Mouse (Mus musculus): ENCODE measurements around the gene Srrm4. TPM values are rescaled to one million over a fixed set of nuclear protein-coding genes. Genes with fewer than 3 reads are reported as not detected.

Gene Srrm4
- polyA plus RNA-seq, 1 experiment from 2014 or later: 0.47 TPM

GRCm38 (mm10) chr5:116409689-116410590 is 181.7 kb downstream of the Srrm4 start:
- no peak overlapping the region for H3K27ac ChIP-seq (ENCODE audit: low read length)
- H3K9ac ChIP-seq (ENCODE audit: low read depth, low read length): no peak overlapping the region
- H3K27me3 ChIP-seq (ENCODE audit: control insufficient read depth, insufficient read depth, low read depth, low read length): no peaks in the 10 kb centered on the region
- no peaks in the 10 kb centered on the region for H3K9me3 ChIP-seq (replicated peaks; ENCODE audit: control insufficient read depth, low read length)
- no peaks in the 10 kb centered on the region; the same call in none of the 2 replicates for H3K4me1 ChIP-seq (ENCODE audit: control insufficient read depth, low read depth, low read length)
- no peaks in the 10 kb centered on the region for H3K36me3 ChIP-seq (ENCODE audit: control insufficient read depth, insufficient read depth)
- H3K4me3 ChIP-seq (ENCODE audit: low read depth, low read length): no peak overlapping the region
- 19% methylated on average over 16 of the region's 16 CpGs for WGBS (ENCODE audit: insufficient replicate concordance)
- ATAC-seq (ENCODE audit: low read depth): no peak
- H3K4me2 ChIP-seq (ENCODE audit: low read depth, low read length): no peak overlapping the region

DNA sequence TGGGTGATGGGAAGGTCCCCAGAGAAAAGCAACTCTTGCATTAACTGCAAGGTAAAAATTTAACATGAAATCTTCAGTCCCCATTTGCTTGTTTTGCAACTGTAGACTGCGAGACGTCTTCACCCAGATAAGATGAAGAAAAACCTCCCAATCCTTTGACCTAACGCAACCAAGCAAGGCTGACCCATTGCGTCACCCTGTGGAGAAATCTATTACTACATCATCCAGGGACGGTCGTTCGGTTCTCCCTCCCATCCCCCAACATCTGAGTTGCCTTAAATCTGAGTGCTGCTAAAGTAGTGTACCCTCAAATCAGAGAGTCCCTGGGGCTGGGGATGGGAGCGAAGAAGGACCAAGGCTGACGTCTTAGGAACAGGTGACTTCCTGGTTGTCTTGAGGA is 182.7 kb downstream of the Srrm4 start:
- Histone ChIP-seq H3K9me3 (replicated peaks; ENCODE audit: control insufficient read depth, low read length) (no peaks in the 10 kb centered on the region), H3K36me3 (ENCODE audit: control insufficient read depth, insufficient read depth) (no peaks in the 10 kb centered on the region), H3K4me1 (ENCODE audit: control insufficient read depth, low read depth, low read length) (no peaks in the 10 kb centered on the region; the same call in none of the 2 replicates), H3K27me3 (ENCODE audit: control insufficient read depth, insufficient read depth, low read depth, low read length) (no peaks in the 10 kb centered on the region), H3K4me2 (ENCODE audit: low read depth, low read length) (no peak overlapping the region), H3K9ac (ENCODE audit: low read depth, low read length) (no peak overlapping the region), H3K27ac (ENCODE audit: low read length) (no peak overlapping the region), H3K4me3 (ENCODE audit: low read depth, low read length) (no peak overlapping the region)
- no peak for ATAC-seq (ENCODE audit: low read depth)
- 49% methylated on average over 9 of the region's 9 CpGs for WGBS (ENCODE audit: insufficient replicate concordance)

DNA sequence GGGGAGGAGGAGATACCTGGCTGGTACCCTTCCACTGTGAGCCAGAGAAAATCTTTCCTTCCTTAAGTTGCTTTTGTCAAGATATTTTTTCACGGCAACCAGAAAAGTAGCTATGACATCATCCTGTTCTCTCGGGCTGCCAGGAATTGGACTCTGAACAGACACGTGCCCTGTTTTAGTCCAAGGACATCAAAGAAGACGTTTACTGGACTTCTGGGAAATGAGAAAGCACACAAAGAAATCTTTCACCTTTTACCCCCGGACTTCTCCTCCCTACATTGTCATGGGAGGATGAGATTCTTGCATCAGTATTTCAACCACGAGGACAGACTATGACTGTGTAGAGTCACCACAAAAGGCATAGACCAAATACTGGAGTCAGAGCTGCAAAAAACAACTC is 183.7 kb downstream of the Srrm4 start:
- no peak overlapping the region for H3K9ac ChIP-seq (ENCODE audit: low read depth, low read length)
- H3K9me3 ChIP-seq (replicated peaks; ENCODE audit: control insufficient read depth, low read length): no peaks in the 10 kb centered on the region
- H3K27me3 ChIP-seq (ENCODE audit: control insufficient read depth, insufficient read depth, low read depth, low read length): no peaks in the 10 kb centered on the region
- H3K27ac ChIP-seq (ENCODE audit: low read length): no peak overlapping the region
- H3K4me2 ChIP-seq (ENCODE audit: low read depth, low read length): no peak overlapping the region
- 24% methylated on average over 6 of the region's 6 CpGs for WGBS (ENCODE audit: insufficient replicate concordance)
- no peaks in the 10 kb centered on the region for H3K36me3 ChIP-seq (ENCODE audit: control insufficient read depth, insufficient read depth)
- no peak overlapping the region for H3K4me3 ChIP-seq (ENCODE audit: low read depth, low read length)
- no peaks in the 10 kb centered on the region; the same call in none of the 2 replicates for H3K4me1 ChIP-seq (ENCODE audit: control insufficient read depth, low read depth, low read length)
- no peak for ATAC-seq (ENCODE audit: low read depth)

DNA sequence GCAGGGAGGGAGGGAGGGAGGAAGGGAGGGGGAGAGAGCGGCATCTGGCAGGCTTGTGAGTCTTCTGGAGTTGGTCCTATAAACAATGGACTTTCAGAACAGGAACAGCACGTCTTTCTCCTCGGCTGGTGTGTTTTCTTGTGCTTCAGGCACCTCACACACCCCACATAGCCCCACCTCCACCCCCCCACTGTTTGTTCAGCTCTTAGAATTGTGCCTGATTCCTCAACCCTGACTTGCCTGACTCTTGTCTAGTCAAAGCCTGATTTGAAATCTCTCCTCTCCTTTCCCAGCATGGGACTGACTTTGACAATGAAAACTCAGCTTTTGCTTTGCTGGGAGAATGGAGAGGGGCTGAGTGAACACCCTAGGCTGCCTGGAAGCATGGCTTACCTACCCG is 184.3 kb downstream of the Srrm4 start:
- ATAC-seq (ENCODE audit: low read depth): peak; percentile 24; the same call in 1 of the 2 replicates

DNA sequence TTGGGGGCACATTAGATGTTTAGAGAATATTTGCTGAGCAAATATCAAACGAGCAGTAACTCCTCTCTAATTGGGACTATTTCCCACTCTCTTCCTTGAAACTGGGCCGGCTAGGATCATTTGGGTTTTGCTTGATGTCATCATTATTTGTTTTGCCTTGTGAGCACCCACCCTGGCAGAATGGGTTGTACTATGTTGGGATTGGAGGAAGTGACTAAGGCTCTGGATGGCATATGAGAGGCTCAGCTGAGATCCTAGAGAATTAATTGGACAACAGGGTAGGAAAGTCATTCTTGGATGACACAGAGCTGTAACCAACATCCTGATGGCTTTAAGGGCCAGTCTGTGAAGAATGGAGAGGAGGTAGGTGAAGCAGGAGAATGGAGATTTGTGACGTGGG is 185.1 kb downstream of the Srrm4 start:
- Histone ChIP-seq H3K9me3 (replicated peaks; ENCODE audit: control insufficient read depth, low read length) (no peaks in the 10 kb centered on the region), H3K27ac (ENCODE audit: low read length) (no peak overlapping the region), H3K9ac (ENCODE audit: low read depth, low read length) (no peak overlapping the region), H3K36me3 (ENCODE audit: control insufficient read depth, insufficient read depth) (no peaks in the 10 kb centered on the region), H3K4me3 (ENCODE audit: low read depth, low read length) (no peak overlapping the region), H3K4me1 (ENCODE audit: control insufficient read depth, low read depth, low read length) (no peaks in the 10 kb centered on the region; the same call in none of the 2 replicates), H3K4me2 (ENCODE audit: low read depth, low read length) (no peak overlapping the region), H3K27me3 (ENCODE audit: control insufficient read depth, insufficient read depth, low read depth, low read length) (no peaks in the 10 kb centered on the region)
- WGBS (ENCODE audit: insufficient replicate concordance): 41% methylated on average over 3 of the region's 3 CpGs
- ATAC-seq (ENCODE audit: low read depth): no peak

More for the DNA sequence above, 184.3 kb downstream of the Srrm4 start:
- Histone ChIP-seq H3K9me3 (replicated peaks; ENCODE audit: control insufficient read depth, low read length) (no peaks in the 10 kb centered on the region), H3K4me3 (ENCODE audit: low read depth, low read length) (no peak overlapping the region), H3K9ac (ENCODE audit: low read depth, low read length) (no peak overlapping the region), H3K4me1 (ENCODE audit: control insufficient read depth, low read depth, low read length) (no peaks in the 10 kb centered on the region; the same call in none of the 2 replicates), H3K36me3 (ENCODE audit: control insufficient read depth, insufficient read depth) (no peaks in the 10 kb centered on the region), H3K27ac (ENCODE audit: low read length) (no peak overlapping the region), H3K4me2 (ENCODE audit: low read depth, low read length) (no peak overlapping the region), H3K27me3 (ENCODE audit: control insufficient read depth, insufficient read depth, low read depth, low read length) (no peaks in the 10 kb centered on the region)
- 21% methylated on average over 4 of the region's 4 CpGs for WGBS (ENCODE audit: insufficient replicate concordance)

GRCm38 (mm10) chr5:116405934-116406333 is 185.7 kb downstream of the Srrm4 start:
- 59% methylated on average over 1 of the region's 1 CpGs for WGBS (ENCODE audit: insufficient replicate concordance)
- H3K36me3 ChIP-seq (ENCODE audit: control insufficient read depth, insufficient read depth): no peaks in the 10 kb centered on the region
- H3K4me2 ChIP-seq (ENCODE audit: low read depth, low read length): no peak overlapping the region

GRCm38 (mm10) chr5:116404063-116404462 is 187.6 kb downstream of the Srrm4 start:
- H3K4me3 ChIP-seq (ENCODE audit: low read depth, low read length): no peak overlapping the region
- 52% methylated on average over 2 of the region's 2 CpGs for WGBS (ENCODE audit: insufficient replicate concordance)
- H3K9ac ChIP-seq (ENCODE audit: low read depth, low read length): no peak overlapping the region
- no peaks in the 10 kb centered on the region for H3K9me3 ChIP-seq (replicated peaks; ENCODE audit: control insufficient read depth, low read length)
- no peaks in the 10 kb centered on the region for H3K27me3 ChIP-seq (ENCODE audit: control insufficient read depth, insufficient read depth, low read depth, low read length)
- no peaks in the 10 kb centered on the region; the same call in 1 of the 2 replicates for H3K4me1 ChIP-seq (ENCODE audit: control insufficient read depth, low read depth, low read length)
- no peak for ATAC-seq (ENCODE audit: low read depth)
- H3K4me2 ChIP-seq (ENCODE audit: low read depth, low read length): no peak overlapping the region
- no peaks in the 10 kb centered on the region for H3K36me3 ChIP-seq (ENCODE audit: control insufficient read depth, insufficient read depth)
- no peak overlapping the region for H3K27ac ChIP-seq (ENCODE audit: low read length)

More at GRCm38 (mm10) chr5:116405934-116406333, 185.7 kb downstream of the Srrm4 start:
- no peaks in the 10 kb centered on the region for H3K27me3 ChIP-seq (ENCODE audit: control insufficient read depth, insufficient read depth, low read depth, low read length)
- no peak overlapping the region for H3K4me3 ChIP-seq (ENCODE audit: low read depth, low read length)
- no peak for ATAC-seq (ENCODE audit: low read depth)
- H3K9ac ChIP-seq (ENCODE audit: low read depth, low read length): no peak overlapping the region
- H3K27ac ChIP-seq (ENCODE audit: low read length): no peak overlapping the region
- no peaks in the 10 kb centered on the region for H3K9me3 ChIP-seq (replicated peaks; ENCODE audit: control insufficient read depth, low read length)
- H3K4me1 ChIP-seq (ENCODE audit: control insufficient read depth, low read depth, low read length): no peaks in the 10 kb centered on the region; the same call in none of the 2 replicates

GRCm38 (mm10) chr5:116400801-116401200 is 190.8 kb downstream of the Srrm4 start:
- WGBS (ENCODE audit: insufficient replicate concordance): 65% methylated on average over 3 of the region's 3 CpGs
- Histone ChIP-seq H3K9me3 (replicated peaks; ENCODE audit: control insufficient read depth, low read length) (no peaks in the 10 kb centered on the region), H3K4me1 (ENCODE audit: control insufficient read depth, low read depth, low read length) (no peaks in the 10 kb centered on the region), H3K27me3 (ENCODE audit: control insufficient read depth, insufficient read depth, low read depth, low read length) (no peaks in the 10 kb centered on the region), H3K9ac (ENCODE audit: low read depth, low read length) (no peak overlapping the region), H3K36me3 (ENCODE audit: control insufficient read depth, insufficient read depth) (no peaks in the 10 kb centered on the region), H3K4me2 (ENCODE audit: low read depth, low read length) (no peak overlapping the region), H3K27ac (ENCODE audit: low read length) (no peak overlapping the region), H3K4me3 (ENCODE audit: low read depth, low read length) (no peak overlapping the region)
- no peak for ATAC-seq (ENCODE audit: low read depth)

- no peaks in the 10 kb centered on the region for H3K4me1 ChIP-seq (ENCODE audit: control insufficient read depth, low read depth, low read length)
- ATAC-seq (ENCODE audit: low read depth): no peak
- no peak overlapping the region for H3K9ac ChIP-seq (ENCODE audit: low read depth, low read length)
- no peak overlapping the region for H3K27ac ChIP-seq (ENCODE audit: low read length)
- no peaks in the 10 kb centered on the region for H3K27me3 ChIP-seq (ENCODE audit: control insufficient read depth, insufficient read depth, low read depth, low read length)
- H3K4me2 ChIP-seq (ENCODE audit: low read depth, low read length): no peak overlapping the region
- WGBS (ENCODE audit: insufficient replicate concordance): 55% methylated on average over 8 of the region's 8 CpGs
- no peaks in the 10 kb centered on the region for H3K36me3 ChIP-seq (ENCODE audit: control insufficient read depth, insufficient read depth)
- no peaks in the 10 kb centered on the region for H3K9me3 ChIP-seq (replicated peaks; ENCODE audit: control insufficient read depth, low read length)
- no peak overlapping the region for H3K4me3 ChIP-seq (ENCODE audit: low read depth, low read length)
Observed at GRCm38 (mm10) chr5:116400042-116400730, 191.4 kb downstream of the Srrm4 start.

Measured in liver, embryonic 16.5 days (tissue).